Mouse (Mus musculus) hindbrain, embryonic 13.5 days (tissue): ENCODE data around the gene Ehd4. TPM values are rescaled to one million over a fixed set of nuclear protein-coding genes. Genes with fewer than 3 reads are reported as not detected.

Experiments used
- ATAC-seq: fragments of 200-750 bp; cut with Nextera tagmentation; 2 replicates; pipeline ENCODE4 v1.8.0; 2017; ENCODE audit warnings: moderate TSS enrichment; ENCODE audit not compliant: low FRiP score
- H3K27ac ChIP-seq: fragments of 300-500 bp; sonication (generic); 2 replicates; pipeline ENCODE4 v1.5.1; 2015; ENCODE audit warnings: inconsistent platforms, mild to moderate bottlenecking, moderate library complexity
- H3K27me3 ChIP-seq: fragments of 300-500 bp; sonication (generic); 2 replicates; pipeline ENCODE4 v1.6.1; 2015; ENCODE audit warnings: mild to moderate bottlenecking, inconsistent platforms
- H3K36me3 ChIP-seq: fragments of 300-500 bp; sonication (generic); 2 replicates; pipeline ENCODE4 v1.6.1; 2015; ENCODE audit warnings: mild to moderate bottlenecking, inconsistent platforms
- H3K4me1 ChIP-seq: fragments of 300-500 bp; sonication (generic); replicated peaks from 2 replicates; pipeline ENCODE4 v1.6.1; 2015; ENCODE audit warnings: inconsistent platforms
- H3K4me2 ChIP-seq: fragments of 300-500 bp; sonication (generic); 2 replicates; pipeline ENCODE4 v1.6.1; 2015; ENCODE audit warnings: inconsistent platforms, mild to moderate bottlenecking, moderate library complexity
- H3K4me3 ChIP-seq: fragments of 300-500 bp; sonication (generic); 2 replicates; pipeline ENCODE4 v1.5.1; 2015; ENCODE audit warnings: mild to moderate bottlenecking, inconsistent platforms
- H3K9ac ChIP-seq: fragments of 300-500 bp; sonication (generic); 2 replicates; pipeline ENCODE4 v1.6.1; 2015; ENCODE audit warnings: mild to moderate bottlenecking, inconsistent platforms
- H3K9me3 ChIP-seq: fragments of 300-500 bp; sonication (generic); 2 replicates; pipeline ENCODE4 v1.6.1; 2016; ENCODE audit warnings: inconsistent platforms
- WGBS: fragments of 180-500 bp; shearing (Covaris S2); methylation state at CpG from one replicate; pipeline ENCODE4 v1.1.7; 2015; 5-methylcytosine and 5-hydroxymethylcytosine counted together
- polyA plus RNA-seq: library from polyadenylated mRNA; unstranded; fragments of >200 nt; fragmentation: Nextera tagmentation; extraction: Ambion mirVana; gene quantifications from 2 replicates; pipeline ENCODE4 v1.2.1, GENCODE M21; 2015

The Ehd4 gene
- polyA plus RNA-seq, 1 experiment from 2014 or later, result 19.9 TPM

GRCm38 (mm10) chr2:120140326-120140725, 14.1 kb downstream of the Ehd4 start:
- no peaks in the 10 kb centered on the region for H3K36me3 ChIP-seq
- H3K9me3 ChIP-seq, result no peaks in the 10 kb centered on the region
- H3K9ac ChIP-seq, result no peak overlapping the region
- no peak overlapping the region for H3K4me3 ChIP-seq
- no peaks in the 10 kb centered on the region; the same call in 1 of the 2 replicates for H3K4me1 ChIP-seq
- no peaks in the 10 kb centered on the region for H3K27me3 ChIP-seq
- no peak overlapping the region for H3K27ac ChIP-seq
- no peak overlapping the region for H3K4me2 ChIP-seq
- ATAC-seq, result no peak
- WGBS, result 87% methylated on average over 5 of the region's 5 CpGs

GRCm38 (mm10) chr2:120139091-120139490, 15.3 kb downstream of the Ehd4 start:
- WGBS, result 93% methylated on average over 1 of the region's 1 CpGs
- Histone ChIP-seq H3K27ac (no peak overlapping the region), H3K9me3 (no peaks in the 10 kb centered on the region), H3K27me3 (no peaks in the 10 kb centered on the region), H3K4me1 (no peaks in the 10 kb centered on the region; the same call in 1 of the 2 replicates), H3K9ac (no peak overlapping the region), H3K36me3 (no peaks in the 10 kb centered on the region), H3K4me2 (no peak overlapping the region), H3K4me3 (no peak overlapping the region)
- ATAC-seq, result no peak

- H3K27me3 ChIP-seq, result no peaks in the 10 kb centered on the region
- H3K27ac ChIP-seq, result no peak overlapping the region
- no peak overlapping the region for H3K9ac ChIP-seq
- no peak overlapping the region for H3K4me2 ChIP-seq
- no peak for ATAC-seq
- 76% methylated on average over 5 of the region's 5 CpGs for WGBS
- no peak overlapping the region for H3K4me3 ChIP-seq
- H3K4me1 ChIP-seq, result no peaks in the 10 kb centered on the region; the same call in 1 of the 2 replicates
- H3K9me3 ChIP-seq, result no peaks in the 10 kb centered on the region
- H3K36me3 ChIP-seq, result no peaks in the 10 kb centered on the region
Observed at GRCm38 (mm10) chr2:120137281-120137680, 17.1 kb downstream of the Ehd4 start.

DNA sequence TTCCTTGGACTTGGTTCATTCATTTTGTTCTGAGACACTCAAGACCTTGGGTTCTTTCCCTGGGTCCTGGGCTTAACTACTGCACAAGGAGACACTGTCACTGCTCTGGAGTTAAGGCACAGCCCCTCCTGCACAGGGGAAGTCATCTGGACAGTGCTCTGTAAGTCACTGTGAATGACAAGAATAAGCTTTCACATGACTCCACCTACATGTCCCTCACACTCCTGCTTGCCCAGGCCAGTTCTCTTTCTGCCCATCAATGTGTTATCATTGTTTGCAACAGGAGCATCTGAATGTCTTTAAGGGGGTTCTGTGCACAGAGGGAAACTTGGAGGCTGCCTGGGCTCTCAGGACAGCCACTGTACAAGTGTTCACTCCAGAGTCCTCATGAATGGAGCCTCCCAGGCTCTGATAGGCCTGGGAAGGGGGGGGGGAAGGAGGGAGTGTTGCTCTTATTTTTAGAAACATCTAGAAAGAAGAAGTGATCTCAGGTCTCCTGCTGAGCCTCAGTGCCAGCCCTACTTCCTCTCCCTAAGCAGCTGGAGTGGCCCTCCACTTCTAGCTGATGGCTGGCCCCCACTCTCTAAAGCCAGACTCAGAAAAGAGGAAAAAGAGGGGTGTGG, 19.8 kb downstream of the Ehd4 start:
- Histone ChIP-seq H3K4me1 (no peaks in the 10 kb centered on the region; the same call in 1 of the 2 replicates), H3K9me3 (no peaks in the 10 kb centered on the region), H3K27ac (0 out of 2 replicates have a peak overlapping the region, but pooled peaks have one; percentile 1), H3K4me3 (no peak overlapping the region), H3K9ac (no peak overlapping the region), H3K4me2 (no peak overlapping the region), H3K27me3 (no peaks in the 10 kb centered on the region), H3K36me3 (no peaks in the 10 kb centered on the region)
- no peak for ATAC-seq

GRCm38 (mm10) chr2:120131881-120132280, 22.5 kb downstream of the Ehd4 start:
- Histone ChIP-seq H3K27me3 (no peaks in the 10 kb centered on the region), H3K4me1 (no peaks in the 10 kb centered on the region; the same call in 1 of the 2 replicates), H3K27ac (no peak overlapping the region), H3K9ac (no peak overlapping the region), H3K4me2 (no peak overlapping the region), H3K9me3 (no peaks in the 10 kb centered on the region), H3K36me3 (no peaks in the 10 kb centered on the region), H3K4me3 (no peak overlapping the region)
- no peak for ATAC-seq
- 89% methylated on average over 1 of the region's 1 CpGs for WGBS

- WGBS, result 68% methylated on average over 8 of the region's 8 CpGs
- ATAC-seq, result no peak
- H3K9ac ChIP-seq, result no peak overlapping the region
- H3K9me3 ChIP-seq, result no peaks in the 10 kb centered on the region
- no peak overlapping the region for H3K4me2 ChIP-seq
- H3K27me3 ChIP-seq, result no peaks in the 10 kb centered on the region
- no peaks in the 10 kb centered on the region for H3K4me1 ChIP-seq
- H3K4me3 ChIP-seq, result no peak overlapping the region
- H3K27ac ChIP-seq, result 0 out of 2 replicates have a peak overlapping the region, but pooled peaks have one; percentile 30
- no peaks in the 10 kb centered on the region for H3K36me3 ChIP-seq
Observed at GRCm38 (mm10) chr2:120129252-120129908, 25.0 kb downstream of the Ehd4 start.

- Histone ChIP-seq H3K9ac (no peak overlapping the region), H3K27ac (0 out of 2 replicates have a peak overlapping the region, but pooled peaks have one; percentile 30), H3K4me2 (no peak overlapping the region), H3K4me1 (no peaks in the 10 kb centered on the region), H3K9me3 (no peaks in the 10 kb centered on the region), H3K36me3 (no peaks in the 10 kb centered on the region), H3K27me3 (no peaks in the 10 kb centered on the region), H3K4me3 (no peak overlapping the region)
- WGBS, result 67% methylated on average over 1 of the region's 1 CpGs
- ATAC-seq, result no peak
Observed at GRCm38 (mm10) chr2:120128611-120129051, 25.8 kb downstream of the Ehd4 start.

GRCm38 (mm10) chr2:120128011-120128410, 26.4 kb downstream of the Ehd4 start:
- Histone ChIP-seq H3K4me3 (no peak overlapping the region), H3K27me3 (no peaks in the 10 kb centered on the region), H3K4me1 (no peaks in the 10 kb centered on the region), H3K9ac (no peak overlapping the region), H3K36me3 (no peaks in the 10 kb centered on the region), H3K4me2 (no peak overlapping the region), H3K27ac (no peak overlapping the region), H3K9me3 (no peaks in the 10 kb centered on the region)
- no peak for ATAC-seq

- no peak for ATAC-seq
- Histone ChIP-seq H3K4me3 (no peak overlapping the region), H3K27ac (no peak overlapping the region), H3K36me3 (no peaks in the 10 kb centered on the region), H3K4me1 (no peaks in the 10 kb centered on the region), H3K9me3 (no peaks in the 10 kb centered on the region), H3K4me2 (no peak overlapping the region), H3K27me3 (no peaks in the 10 kb centered on the region), H3K9ac (no peak overlapping the region)
- 80% methylated on average over 1 of the region's 1 CpGs for WGBS
Observed at GRCm38 (mm10) chr2:120126901-120127300, 27.5 kb downstream of the Ehd4 start.

- 91% methylated on average over 4 of the region's 4 CpGs for WGBS
- ATAC-seq, result no peak
- no peak overlapping the region for H3K9ac ChIP-seq
- H3K36me3 ChIP-seq, result no peaks in the 10 kb centered on the region
- no peak overlapping the region for H3K27ac ChIP-seq
- no peak overlapping the region for H3K4me2 ChIP-seq
- no peaks in the 10 kb centered on the region for H3K27me3 ChIP-seq
- no peak overlapping the region for H3K4me3 ChIP-seq
- H3K9me3 ChIP-seq, result no peaks in the 10 kb centered on the region
- no peaks in the 10 kb centered on the region for H3K4me1 ChIP-seq
Observed at GRCm38 (mm10) chr2:120126408-120126807, 28.0 kb downstream of the Ehd4 start.

GRCm38 (mm10) chr2:120125461-120125860, 28.9 kb downstream of the Ehd4 start:
- Histone ChIP-seq H3K36me3 (no peaks in the 10 kb centered on the region), H3K9me3 (no peaks in the 10 kb centered on the region), H3K27me3 (no peaks in the 10 kb centered on the region), H3K27ac (no peak overlapping the region), H3K4me3 (no peak overlapping the region), H3K9ac (no peak overlapping the region), H3K4me1 (no peaks in the 10 kb centered on the region), H3K4me2 (no peak overlapping the region)
- ATAC-seq, result no peak
- WGBS, result 84% methylated on average over 1 of the region's 1 CpGs

GRCm38 (mm10) chr2:120124946-120125345, 29.5 kb downstream of the Ehd4 start:
- Histone ChIP-seq H3K4me2 (no peak overlapping the region), H3K9ac (no peak overlapping the region), H3K27ac (no peak overlapping the region), H3K4me1 (no peaks in the 10 kb centered on the region), H3K36me3 (no peaks in the 10 kb centered on the region), H3K27me3 (no peaks in the 10 kb centered on the region), H3K9me3 (no peaks in the 10 kb centered on the region), H3K4me3 (no peak overlapping the region)
- 90% methylated on average over 2 of the region's 2 CpGs for WGBS
- no peak for ATAC-seq

GRCm38 (mm10) chr2:120124096-120124495, 30.3 kb downstream of the Ehd4 start:
- Histone ChIP-seq H3K27ac (no peak overlapping the region), H3K4me3 (no peak overlapping the region), H3K4me1 (no peaks in the 10 kb centered on the region), H3K9me3 (no peaks in the 10 kb centered on the region), H3K27me3 (no peaks in the 10 kb centered on the region), H3K36me3 (no peaks in the 10 kb centered on the region), H3K9ac (no peak overlapping the region), H3K4me2 (no peak overlapping the region)
- no peak for ATAC-seq
- 45% methylated on average over 1 of the region's 1 CpGs for WGBS
